Mouse (Mus musculus) stomach, embryonic 16.5 days (tissue): ENCODE data around the gene Jph2. TPM values are rescaled to one million over a fixed set of nuclear protein-coding genes. Genes with fewer than 3 reads are reported as not detected.

Experiments
- ATAC-seq: fragments of 200-750 bp; cut with Nextera tagmentation; 2 replicates; pipeline ENCODE4 v1.8.0; 2017; ENCODE audit warnings: moderate number of reproducible peaks, moderate TSS enrichment; ENCODE audit not compliant: insufficient read depth, low FRiP score
- H3K27ac ChIP-seq: fragments of 300-500 bp; sonication (generic); 2 replicates; pipeline ENCODE4 v1.5.1; 2014; ENCODE audit warnings: low read length
- H3K27me3 ChIP-seq: fragments of 300-500 bp; sonication (generic); 2 replicates; pipeline ENCODE4 v1.6.1; 2014; ENCODE audit warnings: low read length, control low read depth, mixed read lengths; ENCODE audit not compliant: control insufficient read depth, insufficient read depth
- H3K36me3 ChIP-seq: fragments of 300-500 bp; sonication (generic); 2 replicates; pipeline ENCODE4 v1.6.1; 2014; ENCODE audit warnings: low read length; ENCODE audit not compliant: control insufficient read depth, insufficient read depth
- H3K4me1 ChIP-seq: fragments of 300-500 bp; sonication (generic); 2 replicates; pipeline ENCODE4 v1.6.1; 2014; ENCODE audit warnings: low read length, control low read depth, mixed read lengths; ENCODE audit not compliant: control insufficient read depth, insufficient read depth
- H3K4me2 ChIP-seq: fragments of 300-500 bp; sonication (generic); 2 replicates; pipeline ENCODE4 v1.6.1; 2014; ENCODE audit warnings: low read depth, low read length, mixed read lengths
- H3K4me3 ChIP-seq: fragments of 300-500 bp; sonication (generic); replicated peaks from 2 replicates; pipeline ENCODE4 v1.5.1; 2014; ENCODE audit warnings: mild to moderate bottlenecking, low read length
- H3K9ac ChIP-seq: fragments of 300-500 bp; sonication (generic); 2 replicates; pipeline ENCODE4 v1.6.1; 2014; ENCODE audit warnings: low read length
- H3K9me3 ChIP-seq: fragments of 300-500 bp; sonication (generic); replicated peaks from 2 replicates; pipeline ENCODE4 v1.6.1; 2016; ENCODE audit warnings: low read length, control low read depth; ENCODE audit not compliant: control insufficient read depth
- WGBS: fragments of 180-500 bp; shearing (Covaris S2); extraction: QIAGEN DNeasy Blood & Tissue Kit; methylation state at CpG from one replicate; pipeline ENCODE4 v1.1.7; 2014; 5-methylcytosine and 5-hydroxymethylcytosine counted together
- polyA plus RNA-seq: library from polyadenylated mRNA; unstranded; fragments of >200 nt; fragmentation: Nextera tagmentation; extraction: Ambion mirVana; gene quantifications from 2 replicates; pipeline ENCODE4 v1.2.1, GENCODE M21; 2015

Jph2 gene
- polyA plus RNA-seq, 1 experiment from 2014 or later: 11.2 TPM

GRCm38 (mm10) chr2:163398770-163399169 lies 977 bp upstream of the Jph2 start:
- WGBS: 78% methylated on average over 4 of the region's 4 CpGs
- H3K27ac ChIP-seq: peak overlapping the region; percentile 84
- ATAC-seq: no peak
- H3K4me3 ChIP-seq: peak overlapping the region; percentile 47; the same call in 1 of the 2 replicates
- H3K4me2 ChIP-seq: peak overlapping the region; percentile 47; the same call in 1 of the 2 replicates
- peaks cover 17% of the 10 kb centered on the region for H3K4me1 ChIP-seq
- no peaks in the 10 kb centered on the region for H3K9me3 ChIP-seq
- H3K36me3 ChIP-seq: no peaks in the 10 kb centered on the region
- no peaks in the 10 kb centered on the region for H3K27me3 ChIP-seq
- 0 out of 2 replicates have a peak overlapping the region, but pooled peaks have one; percentile 68 for H3K9ac ChIP-seq

GRCm38 (mm10) chr2:163397071-163397470 lies 722 bp downstream of the Jph2 start:
- H3K36me3 ChIP-seq: no peaks in the 10 kb centered on the region
- H3K9me3 ChIP-seq: no peaks in the 10 kb centered on the region
- H3K4me3 ChIP-seq: peak overlapping the region; percentile 47
- 84% methylated on average over 19 of the region's 19 CpGs for WGBS
- peak overlapping the region; percentile 47 for H3K4me2 ChIP-seq
- H3K9ac ChIP-seq: peak overlapping the region; percentile 68
- H3K27ac ChIP-seq: peak overlapping the region; percentile 84
- ATAC-seq: no peak
- H3K27me3 ChIP-seq: no peaks in the 10 kb centered on the region
- H3K4me1 ChIP-seq: peaks cover 17% of the 10 kb centered on the region

GRCm38 (mm10) chr2:163394977-163395376 lies 2.8 kb downstream of the Jph2 start:
- Histone ChIP-seq H3K9ac (peak overlapping the region; percentile 54; the same call in 1 of the 2 replicates), H3K9me3 (no peaks in the 10 kb centered on the region), H3K27ac (peak overlapping the region; percentile 41; the same call in 1 of the 2 replicates), H3K4me3 (peak overlapping the region; percentile 47), H3K4me2 (peak overlapping the region; percentile 47), H3K27me3 (no peaks in the 10 kb centered on the region), H3K4me1 (peaks cover 17% of the 10 kb centered on the region), H3K36me3 (no peaks in the 10 kb centered on the region)
- ATAC-seq: no peak
- 61% methylated on average over 6 of the region's 6 CpGs for WGBS

GRCm38 (mm10) chr2:163393976-163394375 lies 3.8 kb downstream of the Jph2 start:
- H3K4me2 ChIP-seq: peak overlapping the region; percentile 47
- no peaks in the 10 kb centered on the region for H3K9me3 ChIP-seq
- H3K9ac ChIP-seq: peak overlapping the region; percentile 54; the same call in 1 of the 2 replicates
- no peaks in the 10 kb centered on the region for H3K36me3 ChIP-seq
- no peak for ATAC-seq
- peaks cover 17% of the 10 kb centered on the region for H3K4me1 ChIP-seq
- H3K4me3 ChIP-seq: peak overlapping the region; percentile 47
- no peaks in the 10 kb centered on the region for H3K27me3 ChIP-seq
- 59% methylated on average over 6 of the region's 6 CpGs for WGBS
- peak overlapping the region; percentile 44 for H3K27ac ChIP-seq

DNA sequence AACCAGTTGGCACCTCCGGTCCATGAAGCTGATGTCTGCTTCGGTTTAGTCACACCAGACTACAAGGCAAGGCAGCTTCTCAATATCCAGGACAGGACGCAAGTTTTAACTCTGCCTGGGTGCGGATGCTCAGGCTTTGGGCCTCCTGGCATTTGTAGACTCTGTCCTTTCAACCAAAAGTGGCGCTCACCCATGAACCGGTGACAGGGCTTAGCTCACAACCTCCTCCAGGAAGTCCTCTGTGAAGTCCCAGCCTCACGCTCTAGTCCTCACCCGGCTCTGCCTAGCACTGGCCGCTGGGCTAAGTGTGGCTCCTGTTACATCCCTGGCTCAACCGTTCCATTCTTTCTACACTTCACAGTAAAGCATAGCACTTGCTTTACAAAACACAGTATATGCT lies 4.6 kb downstream of the Jph2 start:
- peak overlapping the region; percentile 47; the same call in 1 of the 2 replicates for H3K4me3 ChIP-seq
- H3K4me1 ChIP-seq: peaks cover 11% of the 10 kb centered on the region
- no peaks in the 10 kb centered on the region for H3K36me3 ChIP-seq
- H3K4me2 ChIP-seq: peak overlapping the region; percentile 47
- peak overlapping the region; percentile 43; the same call in 1 of the 2 replicates for H3K9ac ChIP-seq
- no peaks in the 10 kb centered on the region for H3K27me3 ChIP-seq
- H3K27ac ChIP-seq: peak overlapping the region; percentile 44; the same call in 1 of the 2 replicates
- no peak for ATAC-seq
- WGBS: 91% methylated on average over 10 of the region's 10 CpGs
- no peaks in the 10 kb centered on the region for H3K9me3 ChIP-seq

- 67% methylated on average over 6 of the region's 6 CpGs for WGBS
- H3K27me3 ChIP-seq: no peaks in the 10 kb centered on the region
- peak overlapping the region; percentile 33; the same call in 1 of the 2 replicates for H3K4me2 ChIP-seq
- peaks cover 5% of the 10 kb centered on the region; the same call in 1 of the 2 replicates for H3K4me1 ChIP-seq
- H3K9ac ChIP-seq: peak overlapping the region; percentile 28; the same call in 1 of the 2 replicates
- peak; percentile 77; the same call in 1 of the 2 replicates for ATAC-seq
- no peaks in the 10 kb centered on the region for H3K36me3 ChIP-seq
- H3K4me3 ChIP-seq: 0 out of 2 replicates have a peak overlapping the region, but pooled peaks have one; percentile 12
- H3K9me3 ChIP-seq: no peaks in the 10 kb centered on the region
- H3K27ac ChIP-seq: peak overlapping the region; percentile 41
Observed at GRCm38 (mm10) chr2:163392436-163392835, 5.4 kb downstream of the Jph2 start.

GRCm38 (mm10) chr2:163386423-163387190 lies 11.2 kb downstream of the Jph2 start:
- no peaks in the 10 kb centered on the region for H3K9me3 ChIP-seq
- H3K36me3 ChIP-seq: no peaks in the 10 kb centered on the region
- H3K4me3 ChIP-seq: no peak overlapping the region
- no peak overlapping the region for H3K4me2 ChIP-seq
- H3K9ac ChIP-seq: no peak overlapping the region
- H3K27ac ChIP-seq: peak overlapping the region; percentile 25
- 54% methylated on average over 15 of the region's 15 CpGs for WGBS
- ATAC-seq: peak; percentile 39; the same call in 1 of the 2 replicates
- peaks cover 5% of the 10 kb centered on the region for H3K4me1 ChIP-seq
- H3K27me3 ChIP-seq: no peaks in the 10 kb centered on the region

- Histone ChIP-seq H3K9ac (no peak overlapping the region), H3K4me2 (no peak overlapping the region), H3K27me3 (no peaks in the 10 kb centered on the region), H3K27ac (no peak overlapping the region), H3K9me3 (no peaks in the 10 kb centered on the region), H3K4me1 (peaks cover 5% of the 10 kb centered on the region), H3K36me3 (no peaks in the 10 kb centered on the region), H3K4me3 (no peak overlapping the region)
- 72% methylated on average over 6 of the region's 6 CpGs for WGBS
- ATAC-seq: no peak
Observed at GRCm38 (mm10) chr2:163385126-163385525, 12.7 kb downstream of the Jph2 start.

GRCm38 (mm10) chr2:163381246-163381645 lies 16.5 kb downstream of the Jph2 start:
- H3K4me1 ChIP-seq: no peaks in the 10 kb centered on the region
- no peak overlapping the region for H3K27ac ChIP-seq
- H3K4me3 ChIP-seq: no peak overlapping the region
- H3K27me3 ChIP-seq: peaks cover 5% of the 10 kb centered on the region; the same call in 1 of the 2 replicates
- H3K4me2 ChIP-seq: no peak overlapping the region
- ATAC-seq: no peak
- 84% methylated on average over 8 of the region's 8 CpGs for WGBS
- no peaks in the 10 kb centered on the region for H3K36me3 ChIP-seq
- H3K9ac ChIP-seq: no peak overlapping the region
- H3K9me3 ChIP-seq: no peaks in the 10 kb centered on the region
